Mouse (Mus musculus) spleen, adult 2 months (tissue): ENCODE results near the gene Sardh.

ENCODE experiments used
- CTCF ChIP-seq: fragments of 200-500 bp; IDR thresholded peaks from 2 replicates; pipeline ENCODE4 v1.5.1; 2011; ENCODE audit warnings: mild to moderate bottlenecking, inconsistent platforms; ENCODE audit not compliant: insufficient read depth, insufficient read length, insufficient replicate concordance; ENCODE audit errors: extremely low read depth
- POLR2A ChIP-seq: fragments of 200-500 bp; IDR thresholded peaks from 2 replicates; pipeline ENCODE4 v1.6.1; 2011; ENCODE audit warnings: low read depth, low read length, inconsistent platforms

DNA sequence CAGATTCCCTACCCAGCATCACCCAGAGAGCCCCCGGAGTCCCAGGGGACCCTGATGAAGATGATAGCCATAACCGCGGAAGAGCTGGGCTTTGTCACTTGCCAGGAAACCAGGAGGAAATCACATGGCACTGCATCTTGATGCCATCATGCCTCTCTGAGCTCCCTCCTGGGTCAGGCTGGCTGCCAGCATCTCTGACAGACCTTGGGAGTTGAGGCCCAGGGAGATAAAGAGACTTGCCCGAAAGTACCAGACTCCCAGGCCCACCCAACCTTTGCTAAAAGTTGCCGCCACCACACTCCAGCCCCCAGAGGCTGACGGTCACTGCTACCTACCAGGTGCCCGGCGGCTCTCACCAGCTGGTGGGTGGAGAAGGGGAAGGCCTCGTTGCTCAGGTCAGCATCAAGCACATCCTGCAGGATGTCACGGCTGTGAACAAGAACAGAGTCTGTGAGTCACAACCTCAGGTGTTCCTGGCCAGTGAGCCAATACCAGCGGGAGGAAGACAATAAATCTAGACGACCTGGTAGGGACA is 37.4 kb downstream of the Sardh start:
- TF ChIP-seq CTCF (no peak), POLR2A (no peak)
